Mouse (Mus musculus): ENCODE measurements around the gene Myh14. TPM values are rescaled to one million over a fixed set of nuclear protein-coding genes. Genes with fewer than 3 reads are reported as not detected.

The Myh14 gene
- total and polyA plus RNA-seq, 3 experiments: 0.09 to 1.5 (median 0.60) TPM

- H3K4me3 ChIP-seq (replicated peaks in 1 of 3; ENCODE audit: low read depth in 2 of 3, low read length in 2 of 3, poor library complexity in 1 of 3): no peak overlapping the region
- no peak overlapping the region for H3K9ac ChIP-seq (ENCODE audit: insufficient read depth, low read depth)
- TF ChIP-seq MAZ (IDR thresholded peaks at IDR 0.05; ENCODE audit: low read depth, low read length) (no peak), EP300 (IDR thresholded peaks at IDR 0.05; ENCODE audit: low read length) (no peak), PAX5 (IDR thresholded peaks at IDR 0.05; ENCODE audit: low read length) (no peak), BHLHE40 (IDR thresholded peaks at IDR 0.05; ENCODE audit: low read depth, low read length) (no peak), ZNF384 (IDR thresholded peaks at IDR 0.05; ENCODE audit: low read depth, low read length) (no peak), RAD21 (IDR thresholded peaks at IDR 0.05; ENCODE audit: low read depth, low read length) (peak; percentile 27), SMC3 (IDR thresholded peaks at IDR 0.05; ENCODE audit: low read depth, low read length) (peak; percentile 29), USF1 (IDR thresholded peaks at IDR 0.05; ENCODE audit: low read depth, low read length) (no peak), KAT2A (IDR thresholded peaks at IDR 0.05; ENCODE audit: insufficient replicate concordance, low read length) (no peak), JUND (conservative IDR thresholded peaks at IDR 0.05; ENCODE audit: low read depth, low read length) (no peak), SIN3A (IDR thresholded peaks at IDR 0.05; ENCODE audit: low read length) (no peak), ZKSCAN1 (IDR thresholded peaks at IDR 0.05; ENCODE audit: borderline replicate concordance, low read depth, low read length) (no peak), MAX (IDR thresholded peaks at IDR 0.05; ENCODE audit: low read length) (no peak), NELFE (IDR thresholded peaks at IDR 0.05; ENCODE audit: low read depth, low read length) (no peak), CTCF (conservative IDR thresholded peaks at IDR 0.05 in 1 of 2, IDR thresholded peaks at IDR 0.05 in 1 of 2; ENCODE audit: low read depth in 2 of 2, low read length in 2 of 2) (peak; percentile 62 to 71; a peak in 3 of 4 replicates)
- no peak overlapping the region for H3K27ac ChIP-seq (ENCODE audit: insufficient read depth, low read depth)
- H3K27me3 ChIP-seq (replicated peaks): no peaks in the 10 kb centered on the region
- H3K4me1 ChIP-seq (ENCODE audit: control insufficient read depth in 1 of 2, insufficient read depth in 2 of 2): peaks cover 0 to under 1% of the 10 kb centered on the region in 2 experiments; a peak in 1 of 4 replicates
- no peaks in the 10 kb centered on the region for H3K79me2 ChIP-seq (replicated peaks; ENCODE audit: control insufficient read depth, extremely low read depth, insufficient read depth, poor library complexity, severe bottlenecking)
- H3K36me3 ChIP-seq (replicated peaks in 1 of 2; ENCODE audit: control insufficient read depth in 1 of 2, insufficient read depth in 1 of 2, low read length in 1 of 2): no peaks in the 10 kb centered on the region
- dilution Hi-C loops (cut with MboI; ENCODE audit: extremely low pct_ligation_motif_present, extremely low pct_unique_long_range_greater_than_20kb, low sequenced_read_pairs) (no loop called here), in situ Hi-C loops (cut with MboI; ENCODE audit: low pct_ligation_motif_present, low pct_unique_long_range_greater_than_20kb, low sequenced_read_pairs) (no loop called here)
- DNase-seq (ENCODE audit: extremely low read depth): no peak
- no peak overlapping the region for H3K4me2 ChIP-seq (ENCODE audit: insufficient read depth, low read depth, poor library complexity, severe bottlenecking)
- no peaks in the 10 kb centered on the region for H3K9me3 ChIP-seq (replicated peaks; ENCODE audit: low read length)
Measured at GRCm38 (mm10) chr7:44701921-44702320, 31.3 kb upstream of the Myh14 start.

GRCm38 (mm10) chr7:44697980-44698379, 27.3 kb upstream of the Myh14 start:
- H3K27me3 ChIP-seq (replicated peaks): no peaks in the 10 kb centered on the region
- in situ Hi-C loops (cut with MboI; ENCODE audit: low pct_ligation_motif_present, low pct_unique_long_range_greater_than_20kb, low sequenced_read_pairs): no loop called here
- no peak for TF ChIP-seq NELFE (IDR thresholded peaks at IDR 0.05; ENCODE audit: low read depth, low read length)
- no peak for TF ChIP-seq USF2 (conservative IDR thresholded peaks at IDR 0.05; ENCODE audit: low read depth, low read length)
- no peak for TF ChIP-seq NRF1 (IDR thresholded peaks at IDR 0.05; ENCODE audit: low read depth, low read length)
- no peak for TF ChIP-seq USF1 (IDR thresholded peaks at IDR 0.05; ENCODE audit: low read depth, low read length)
- H3K4me2 ChIP-seq (ENCODE audit: insufficient read depth, low read depth, poor library complexity, severe bottlenecking): no peak overlapping the region
- peaks cover 0 to 18% of the 10 kb centered on the region in 2 experiments; a peak in 2 of 4 replicates for H3K4me1 ChIP-seq (ENCODE audit: control insufficient read depth in 1 of 2, insufficient read depth in 2 of 2)
- H3K9me3 ChIP-seq (replicated peaks; ENCODE audit: low read length): no peaks in the 10 kb centered on the region
- dilution Hi-C loops (cut with MboI; ENCODE audit: extremely low pct_ligation_motif_present, extremely low pct_unique_long_range_greater_than_20kb, low sequenced_read_pairs): no loop called here
- no peak overlapping the region for H3K4me3 ChIP-seq (replicated peaks in 1 of 3; ENCODE audit: low read depth in 2 of 3, low read length in 2 of 3, poor library complexity in 1 of 3)
- H3K27ac ChIP-seq (ENCODE audit: insufficient read depth, low read depth): no peak overlapping the region
- H3K36me3 ChIP-seq (replicated peaks in 1 of 2; ENCODE audit: control insufficient read depth in 1 of 2, insufficient read depth in 1 of 2, low read length in 1 of 2): no peaks in the 10 kb centered on the region
- no peak for DNase-seq (ENCODE audit: extremely low read depth)
- H3K79me2 ChIP-seq (replicated peaks; ENCODE audit: control insufficient read depth, extremely low read depth, insufficient read depth, poor library complexity, severe bottlenecking): no peaks in the 10 kb centered on the region
- no peak overlapping the region for H3K9ac ChIP-seq (ENCODE audit: insufficient read depth, low read depth)

All from CH12.LX (cell line).